Mouse (Mus musculus) heart, postnatal 0 days (tissue): ENCODE results near the gene Coa3.

Experiments used
- CTCF ChIP-seq: IDR thresholded peaks from 2 replicates; pipeline ENCODE4 v1.5.1; 2016; ENCODE audit warnings: antibody characterized with exemption, control low read depth, low read depth
- EP300 ChIP-seq: IDR thresholded peaks from 2 replicates; pipeline ENCODE4 v1.6.1; 2016; ENCODE audit warnings: antibody characterized with exemption, low read depth

GRCm38 (mm10) chr11:101300881-101301280, 22.0 kb upstream of the Coa3 start:
- TF ChIP-seq CTCF (no peak), EP300 (no peak)
